Mouse (Mus musculus): Measurements from ENCODE around the gene Atg4c.

- TF ChIP-seq CTCF (IDR thresholded peaks at IDR 0.05; ENCODE audit: low read depth) (no peak), EP300 (IDR thresholded peaks at IDR 0.05; ENCODE audit: low read depth) (no peak)
Observed at GRCm38 (mm10) chr4:99263663-99264062, 69.9 kb downstream of the Atg4c start.

Data from liver, postnatal 0 days (tissue).